Mouse (Mus musculus): ENCODE data around the gene Sorbs1.

- no peak for TF ChIP-seq CTCF (IDR thresholded peaks at IDR 0.05; ENCODE audit: low read depth, low read length)
- TF ChIP-seq POLR2A (IDR thresholded peaks at IDR 0.05; ENCODE audit: insufficient read depth, low read length) = no peak
These were observed 16.9 kb downstream of the Sorbs1 start for GRCm38 (mm10) chr19:40496509-40497267.
